10 mouse cellular contexts compared by ENCODE assay signal in genomic region chrX:93289076-93289475, GRCm38 (mm10). TPM values are rescaled to one million over a fixed set of nuclear protein-coding genes. Genes with fewer than 3 reads are reported as not detected.
A peak's percentile ranks its signal among the peaks of the same experiment; 100 is the strongest.
DNase-seq lines count a peak whose midpoint lies in the region; ATAC-seq and TF ChIP-seq lines count a peak whose summit lies in the region.
"Had no signal": no experiment of that assay in that cellular context is flagged by ENCODE, and none has a peak within 500 bp of the region (broad histone marks: within the 10 kb centered on the region; RNA-seq: fewer than 3 reads in every experiment).

No protein-coding gene starts in this region.

- no peak for DNase-seq in lung, embryonic 14.5 days
- DNase-seq in lung, postnatal 10 days: no peak
- no peak for DNase-seq in lung, postnatal 25 days (ENCODE audit: low spot score)
- no peak for DNase-seq in spleen, postnatal 4 days (ENCODE audit: low spot score in 2 of 2)
- DNase-seq: adrenal gland, postnatal 36 days; kidney, postnatal 14 days had no signal

- no peak overlapping the region for H3K9ac ChIP-seq in lung, embryonic 14.5 days
- no peak overlapping the region for H3K9ac ChIP-seq in intestine, postnatal 0 days (ENCODE audit: low read depth, low read length)
- no peak overlapping the region for H3K9ac ChIP-seq in neural tube, embryonic 14.5 days (replicated peaks; ENCODE audit: low read depth, low read length)

- H3K27ac ChIP-seq in lung, embryonic 14.5 days (ENCODE audit: low read depth): no peak overlapping the region
- H3K27ac ChIP-seq in embryonic fibroblast, embryonic 13.5 days (ENCODE audit: insufficient read depth, low read length): no peak overlapping the region
- no peak overlapping the region for H3K27ac ChIP-seq in intestine, postnatal 0 days (ENCODE audit: low read depth, low read length)
- H3K27ac ChIP-seq in neural tube, embryonic 14.5 days (ENCODE audit: low read depth, low read length): no peak overlapping the region

- peak overlapping the region; percentile 27 for H3K4me3 ChIP-seq in lung, embryonic 14.5 days (ENCODE audit: low read depth, low read length)
- 0 out of 2 replicates have a peak overlapping the region, but pooled peaks have one; percentile 21 for H3K4me3 ChIP-seq in embryonic fibroblast, embryonic 13.5 days (ENCODE audit: insufficient read depth, low read length)
- H3K4me3 ChIP-seq in intestine, postnatal 0 days (ENCODE audit: low read depth, low read length): peak overlapping the region; percentile 34
- H3K4me3 ChIP-seq in neural tube, embryonic 14.5 days (ENCODE audit: low read depth, low read length): peak overlapping the region; percentile 22

- H3K27me3 ChIP-seq in lung, embryonic 14.5 days (ENCODE audit: insufficient read depth, low read length): peaks cover 97% of the 10 kb centered on the region
- peaks cover 70% of the 10 kb centered on the region for H3K27me3 ChIP-seq in intestine, postnatal 0 days (replicated peaks; ENCODE audit: control insufficient read depth, insufficient read depth, low read length)
- peaks cover 25% of the 10 kb centered on the region for H3K27me3 ChIP-seq in neural tube, embryonic 14.5 days (ENCODE audit: control insufficient read depth, insufficient read depth, low read length)

- H3K4me1 ChIP-seq in lung, embryonic 14.5 days (ENCODE audit: insufficient read depth): no peaks in the 10 kb centered on the region
- no peaks in the 10 kb centered on the region for H3K4me1 ChIP-seq in embryonic fibroblast, embryonic 13.5 days (ENCODE audit: control insufficient read depth, insufficient read depth, low read length)
- H3K4me1 ChIP-seq in intestine, postnatal 0 days (replicated peaks; ENCODE audit: control insufficient read depth, insufficient read depth, low read length): no peaks in the 10 kb centered on the region
- peaks cover 5% of the 10 kb centered on the region for H3K4me1 ChIP-seq in neural tube, embryonic 14.5 days (ENCODE audit: control insufficient read depth, insufficient read depth, low read length)

- no peaks in the 10 kb centered on the region for H3K9me3 ChIP-seq in lung, embryonic 14.5 days (ENCODE audit: low read depth, low read length)
- H3K9me3 ChIP-seq in intestine, postnatal 0 days (ENCODE audit: control insufficient read depth): 0 out of 2 replicates have a peak, but pooled peaks cover 3% of the 10 kb centered on the region
- H3K9me3 ChIP-seq in neural tube, embryonic 14.5 days (ENCODE audit: control insufficient read depth, low read length): no peaks in the 10 kb centered on the region

- TF ChIP-seq POLR2A in embryonic fibroblast, embryonic 13.5 days (IDR thresholded peaks at IDR 0.05; ENCODE audit: low read depth, low read length): no peak

- TF ChIP-seq CTCF in lung, embryonic 14.5 days (IDR thresholded peaks at IDR 0.05; ENCODE audit: low read depth): no peak
- no peak for TF ChIP-seq CTCF in embryonic fibroblast, embryonic 13.5 days (IDR thresholded peaks at IDR 0.05; ENCODE audit: borderline replicate concordance, insufficient read depth, low read length)
- no peak for TF ChIP-seq CTCF in intestine, postnatal 0 days (IDR thresholded peaks at IDR 0.05; ENCODE audit: low read depth)

- H3K4me2 ChIP-seq in lung, embryonic 14.5 days: peak overlapping the region; percentile 54
- peak overlapping the region; percentile 64 for H3K4me2 ChIP-seq in intestine, postnatal 0 days (replicated peaks; ENCODE audit: low read depth)
- H3K4me2 ChIP-seq in neural tube, embryonic 14.5 days (ENCODE audit: low read depth, low read length): peak overlapping the region; percentile 47

- WGBS in lung, embryonic 14.5 days: 10% methylated on average over 14 of the region's 37 CpGs
- WGBS in intestine, postnatal 0 days: 12% methylated on average over 30 of the region's 37 CpGs
- WGBS in neural tube, embryonic 14.5 days: 17% methylated on average over 15 of the region's 37 CpGs

- ATAC-seq in lung, embryonic 14.5 days (ENCODE audit: insufficient read depth): no peak; the same call in 1 of the 2 replicates
- ATAC-seq in intestine, postnatal 0 days: no peak
- 0 out of 2 replicates have a peak, but pooled peaks have one; percentile 9 for ATAC-seq in neural tube, embryonic 14.5 days (ENCODE audit: low read depth)
- ATAC-seq in megakaryocyte-erythroid progenitor cell, adult 5-6 weeks (replicated peaks; ENCODE audit: low FRiP score, low TSS enrichment, poor library complexity, severe bottlenecking): no peak

- no peaks in the 10 kb centered on the region for H3K36me3 ChIP-seq in lung, embryonic 14.5 days (ENCODE audit: insufficient read depth)
- no peaks in the 10 kb centered on the region for H3K36me3 ChIP-seq in intestine, postnatal 0 days (ENCODE audit: control insufficient read depth, insufficient read depth)
- no peaks in the 10 kb centered on the region for H3K36me3 ChIP-seq in neural tube, embryonic 14.5 days (ENCODE audit: control insufficient read depth, insufficient read depth, low read length)

RNA-seq across cellular contexts. Expression of gene Arx, which starts 2.8 kb away (rescaled TPM):
- polyA plus RNA-seq in lung, embryonic 14.5 days (2014; fragmentation: Nextera tagmentation; extraction: Ambion mirVana): not detected in 2 replicates
- polyA plus RNA-seq in embryonic fibroblast, embryonic 13.5 days (2011; ENCODE audit: insufficient read length, low read depth, missing spikeins): not detected in 2 replicates
- polyA plus RNA-seq in intestine, postnatal 0 days (2015; fragmentation: Nextera tagmentation; extraction: Ambion mirVana): 0.14 and 0.42 TPM in 2 replicates
- 1.1 and 1.4 TPM in 2 replicates for polyA plus RNA-seq in neural tube, embryonic 14.5 days (2014; fragmentation: Nextera tagmentation; extraction: Ambion mirVana)
- total RNA-seq in megakaryocyte-erythroid progenitor cell, adult 5-6 weeks (2014; fragmentation: Nextera tagmentation): not detected in 2 replicates
- not detected in 2 replicates for total RNA-seq in megakaryocyte-erythroid progenitor cell, adult 5-6 weeks (2017)
